Mouse (Mus musculus): ENCODE measurements at regions not wholly inside any gene's neighbourhood (a gene's known extent, or its start where the extent isn't known, plus 50 kb on each side); places are given as distances from the start of the nearest gene placed in this dataset.

- ATAC-seq (ENCODE audit: insufficient number of reproducible peaks, low FRiP score, low TSS enrichment) = no peak
Measured at GRCm38 (mm10) chr5:101596996-101597395, 67.8 kb downstream of the Nkx6-1 start.

GRCm38 (mm10) chr5:101591236-101591635 is 73.6 kb downstream of the Nkx6-1 start:
- ATAC-seq (ENCODE audit: insufficient number of reproducible peaks, low FRiP score, low TSS enrichment) = no peak

GRCm38 (mm10) chr5:101590341-101591124 is 74.3 kb downstream of the Nkx6-1 start:
- no peak for ATAC-seq (ENCODE audit: insufficient number of reproducible peaks, low FRiP score, low TSS enrichment)

- no peak for ATAC-seq (ENCODE audit: insufficient number of reproducible peaks, low FRiP score, low TSS enrichment)
Measured at GRCm38 (mm10) chr5:101572966-101573365, 91.8 kb downstream of the Nkx6-1 start.

- ATAC-seq (ENCODE audit: insufficient number of reproducible peaks, low FRiP score, low TSS enrichment) = no peak
Measured at GRCm38 (mm10) chr5:101565770-101566169, 99.0 kb downstream of the Nkx6-1 start.

- no peak for ATAC-seq (ENCODE audit: insufficient number of reproducible peaks, low FRiP score, low TSS enrichment)
Measured at GRCm38 (mm10) chr5:101560366-101560765, 104.4 kb downstream of the Nkx6-1 start.

GRCm38 (mm10) chr5:101558279-101558987 is 106.4 kb downstream of the Nkx6-1 start:
- peak; percentile 61 for ATAC-seq (ENCODE audit: insufficient number of reproducible peaks, low FRiP score, low TSS enrichment)

- ATAC-seq (ENCODE audit: insufficient number of reproducible peaks, low FRiP score, low TSS enrichment) = no peak
Measured at GRCm38 (mm10) chr5:101557156-101557555, 107.6 kb downstream of the Nkx6-1 start.

- ATAC-seq (ENCODE audit: insufficient number of reproducible peaks, low FRiP score, low TSS enrichment) = no peak
Measured at GRCm38 (mm10) chr5:101543326-101543725, 121.5 kb downstream of the Nkx6-1 start.

GRCm38 (mm10) chr5:101539818-101540217 is 125.0 kb downstream of the Nkx6-1 start:
- ATAC-seq (ENCODE audit: insufficient number of reproducible peaks, low FRiP score, low TSS enrichment) = no peak

GRCm38 (mm10) chr5:101539254-101539549 is 125.6 kb downstream of the Nkx6-1 start:
- no peak for ATAC-seq (ENCODE audit: insufficient number of reproducible peaks, low FRiP score, low TSS enrichment)

- no peak for ATAC-seq (ENCODE audit: insufficient number of reproducible peaks, low FRiP score, low TSS enrichment)
Measured at GRCm38 (mm10) chr5:101538410-101539253, 126.2 kb downstream of the Nkx6-1 start.

GRCm38 (mm10) chr5:101537518-101538380 is 127.0 kb downstream of the Nkx6-1 start:
- ATAC-seq (ENCODE audit: insufficient number of reproducible peaks, low FRiP score, low TSS enrichment) = no peak

- ATAC-seq (ENCODE audit: insufficient number of reproducible peaks, low FRiP score, low TSS enrichment) = no peak
Measured at GRCm38 (mm10) chr5:101535451-101535850, 129.3 kb downstream of the Nkx6-1 start.

- no peak for ATAC-seq (ENCODE audit: insufficient number of reproducible peaks, low FRiP score, low TSS enrichment)
Measured at GRCm38 (mm10) chr5:101525346-101525745, 139.4 kb downstream of the Nkx6-1 start.

GRCm38 (mm10) chr5:101524670-101525069 is 140.1 kb downstream of the Nkx6-1 start:
- ATAC-seq (ENCODE audit: insufficient number of reproducible peaks, low FRiP score, low TSS enrichment) = no peak

GRCm38 (mm10) chr5:101523902-101524301 is 140.9 kb downstream of the Nkx6-1 start:
- no peak for ATAC-seq (ENCODE audit: insufficient number of reproducible peaks, low FRiP score, low TSS enrichment)

- ATAC-seq (ENCODE audit: insufficient number of reproducible peaks, low FRiP score, low TSS enrichment) = no peak
Measured at GRCm38 (mm10) chr5:101523490-101523889, 141.3 kb downstream of the Nkx6-1 start.

- no peak for ATAC-seq (ENCODE audit: insufficient number of reproducible peaks, low FRiP score, low TSS enrichment)
Measured at GRCm38 (mm10) chr5:101520935-101521655, 143.7 kb downstream of the Nkx6-1 start.
